Mouse (Mus musculus) stomach, postnatal 0 days (tissue): ENCODE measurements around the gene Msl3l2. TPM values are rescaled to one million over a fixed set of nuclear protein-coding genes. Genes with fewer than 3 reads are reported as not detected.
A peak's percentile ranks its signal among the peaks of the same experiment; 100 is the strongest.

Experiments
- ATAC-seq: fragments of 200-750 bp; cut with Nextera tagmentation; 2 replicates; pipeline ENCODE4 v1.8.0; 2017; ENCODE audit not compliant: low FRiP score, low TSS enrichment
- DNase-seq: peaks from one replicate; pipeline ENCODE4 v3.0.0-alpha.2; 2016; ENCODE audit warnings: low spot score
- H3K27ac ChIP-seq: fragments of 300-500 bp; sonication (generic); replicated peaks from 2 replicates; pipeline ENCODE4 v1.5.1; 2014; ENCODE audit warnings: mild to moderate bottlenecking, control low read depth
- H3K27me3 ChIP-seq: fragments of 300-500 bp; sonication (generic); 2 replicates; pipeline ENCODE4 v1.6.1; 2014; ENCODE audit warnings: low read length; ENCODE audit not compliant: control insufficient read depth, insufficient read depth
- H3K36me3 ChIP-seq: fragments of 300-500 bp; sonication (generic); 2 replicates; pipeline ENCODE4 v1.6.1; 2014; ENCODE audit warnings: low read length, mixed read lengths; ENCODE audit not compliant: control insufficient read depth, insufficient read depth
- H3K4me1 ChIP-seq: fragments of 300-500 bp; sonication (generic); replicated peaks from 2 replicates; pipeline ENCODE4 v1.6.1; 2014; ENCODE audit warnings: antibody characterized with exemption; ENCODE audit not compliant: control insufficient read depth, insufficient read depth
- H3K4me2 ChIP-seq: fragments of 300-500 bp; sonication (generic); replicated peaks from 2 replicates; pipeline ENCODE4 v1.6.1; 2014; ENCODE audit warnings: low read depth, mild to moderate bottlenecking, control low read depth, moderate library complexity
- H3K4me3 ChIP-seq: fragments of 300-500 bp; sonication (generic); 2 replicates; pipeline ENCODE4 v1.5.1; 2014; ENCODE audit warnings: low read depth, low read length, control low read depth
- H3K9ac ChIP-seq: fragments of 300-500 bp; sonication (generic); 2 replicates; pipeline ENCODE4 v1.6.1; 2014; ENCODE audit warnings: mild to moderate bottlenecking, low read length, control low read depth, mixed read lengths
- H3K9me3 ChIP-seq: fragments of 300-500 bp; sonication (generic); 2 replicates; pipeline ENCODE4 v1.6.1; 2016; ENCODE audit warnings: low read length; ENCODE audit not compliant: control insufficient read depth
- CTCF ChIP-seq: IDR thresholded peaks from 2 replicates; pipeline ENCODE4 v1.5.1; 2016; ENCODE audit warnings: antibody characterized with exemption, low read depth, mild to moderate bottlenecking, moderate library complexity
- EP300 ChIP-seq: optimal IDR thresholded peaks from 2 replicates; pipeline ENCODE3; 2016; ENCODE audit warnings: antibody characterized with exemption
- WGBS: fragments of 180-500 bp; shearing (Covaris S2); extraction: QIAGEN DNeasy Blood & Tissue Kit; methylation state at CpG from one replicate; pipeline ENCODE4 v1.1.7; 2014; 5-methylcytosine and 5-hydroxymethylcytosine counted together
- polyA plus RNA-seq: library from polyadenylated mRNA; unstranded; fragments of >200 nt; fragmentation: Nextera tagmentation; extraction: Ambion mirVana; gene quantifications from 2 replicates; pipeline ENCODE4 v1.2.1, GENCODE M21; 2015

The Msl3l2 gene
- polyA plus RNA-seq, 1 experiment from 2014 or later = 2.8 TPM

DNA sequence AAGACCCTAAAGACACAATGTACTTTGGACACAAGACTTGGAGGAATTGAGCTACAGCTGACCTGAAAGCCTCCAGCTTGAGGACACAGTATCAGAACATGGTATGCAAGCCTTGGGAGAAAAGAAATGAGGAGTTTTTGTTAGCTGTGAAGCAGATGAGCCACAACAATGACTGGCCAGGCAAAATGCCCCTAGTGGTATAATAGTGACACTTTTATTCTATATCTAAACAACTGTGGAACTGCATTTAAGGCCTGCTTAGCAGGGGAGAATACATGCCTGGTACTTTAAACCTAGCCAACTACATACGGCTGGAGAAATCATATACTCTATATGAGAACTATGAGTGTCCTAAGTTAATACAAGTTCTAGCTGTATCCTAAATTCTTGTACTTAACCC, 20.3 kb downstream of the Msl3l2 start:
- no peaks in the 10 kb centered on the region for H3K4me1 ChIP-seq
- WGBS = 89% methylated on average over 1 of the region's 1 CpGs

GRCm38 (mm10) chr10:56129642-56130041, 22.9 kb downstream of the Msl3l2 start:
- H3K9me3 ChIP-seq = no peaks in the 10 kb centered on the region
- DNase-seq = no peak
- H3K9ac ChIP-seq = no peak overlapping the region
- no peak overlapping the region for H3K4me2 ChIP-seq
- H3K36me3 ChIP-seq = no peaks in the 10 kb centered on the region
- H3K27ac ChIP-seq = no peak overlapping the region
- no peak overlapping the region for H3K4me3 ChIP-seq
- ATAC-seq = no peak
- H3K4me1 ChIP-seq = no peaks in the 10 kb centered on the region
- H3K27me3 ChIP-seq = no peaks in the 10 kb centered on the region
- 73% methylated on average over 2 of the region's 2 CpGs for WGBS
- TF ChIP-seq CTCF = no peak
- TF ChIP-seq EP300 = no peak

More for the DNA sequence above, 20.3 kb downstream of the Msl3l2 start:
- ATAC-seq (no peak), DNase-seq (no peak)
- peak; percentile 31 for TF ChIP-seq CTCF
- TF ChIP-seq EP300 = no peak
- H3K9ac ChIP-seq = no peak overlapping the region
- H3K4me3 ChIP-seq = no peak overlapping the region
- H3K27ac ChIP-seq = no peak overlapping the region
- H3K4me2 ChIP-seq = no peak overlapping the region
- no peaks in the 10 kb centered on the region for H3K27me3 ChIP-seq
- H3K36me3 ChIP-seq = no peaks in the 10 kb centered on the region
- H3K9me3 ChIP-seq = no peaks in the 10 kb centered on the region

DNA sequence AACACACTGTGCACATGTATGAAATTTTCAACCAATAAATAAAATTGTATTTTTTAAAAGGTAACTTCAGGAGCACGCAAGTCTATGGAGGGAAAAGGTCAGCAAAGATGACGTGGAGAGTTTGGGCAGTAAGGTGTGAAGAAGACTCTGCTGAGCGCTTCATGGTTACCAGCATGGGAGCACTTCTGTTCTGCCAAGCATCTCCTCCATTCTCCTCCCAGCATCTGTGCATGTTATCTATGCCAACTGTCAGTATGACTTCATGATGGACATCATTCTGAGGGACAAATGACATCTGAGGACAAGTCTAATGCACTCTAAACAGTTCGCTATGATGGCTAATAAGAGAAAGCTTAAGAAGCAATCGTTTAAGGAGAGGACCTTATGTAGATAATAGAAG, 30.5 kb downstream of the Msl3l2 start:
- H3K9ac ChIP-seq = no peak overlapping the region
- ATAC-seq (no peak), DNase-seq (no peak)
- H3K9me3 ChIP-seq = no peaks in the 10 kb centered on the region
- no peaks in the 10 kb centered on the region for H3K4me1 ChIP-seq
- H3K4me2 ChIP-seq = no peak overlapping the region
- 94% methylated on average over 5 of the region's 5 CpGs for WGBS
- TF ChIP-seq EP300 (no peak), CTCF (no peak)
- H3K36me3 ChIP-seq = no peaks in the 10 kb centered on the region
- H3K4me3 ChIP-seq = no peak overlapping the region
- no peak overlapping the region for H3K27ac ChIP-seq
- H3K27me3 ChIP-seq = no peaks in the 10 kb centered on the region

DNA sequence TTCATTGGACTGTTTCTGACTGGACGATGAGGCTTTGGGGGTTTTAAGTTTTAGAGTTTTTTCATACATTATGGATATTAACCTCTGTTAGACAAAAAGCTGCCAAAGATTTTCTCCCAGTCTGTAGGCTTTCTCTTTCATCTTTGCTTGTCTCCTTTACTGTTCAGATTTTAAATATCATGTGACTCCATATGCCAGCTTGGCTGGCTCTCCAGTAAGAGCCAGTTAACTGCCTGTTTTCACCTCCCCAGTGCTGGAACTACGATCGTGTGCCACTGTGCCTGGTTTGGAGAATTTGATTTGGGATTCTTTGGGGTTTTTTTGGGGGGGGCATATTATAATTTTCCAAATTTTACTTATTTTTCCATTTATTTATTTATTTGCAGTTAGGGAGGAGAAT, 42.2 kb downstream of the Msl3l2 start:
- Histone ChIP-seq H3K4me1 (no peaks in the 10 kb centered on the region), H3K9ac (no peak overlapping the region), H3K27me3 (no peaks in the 10 kb centered on the region), H3K4me3 (no peak overlapping the region), H3K27ac (no peak overlapping the region), H3K9me3 (no peaks in the 10 kb centered on the region), H3K4me2 (no peak overlapping the region), H3K36me3 (no peaks in the 10 kb centered on the region)
- 96% methylated on average over 3 of the region's 3 CpGs for WGBS
- ATAC-seq (no peak), DNase-seq (no peak)
- TF ChIP-seq CTCF = no peak

GRCm38 (mm10) chr10:56156956-56157355, 50.2 kb downstream of the Msl3l2 start:
- Histone ChIP-seq H3K4me1 (no peaks in the 10 kb centered on the region), H3K27ac (no peak overlapping the region), H3K9me3 (no peaks in the 10 kb centered on the region), H3K9ac (no peak overlapping the region), H3K36me3 (no peaks in the 10 kb centered on the region), H3K27me3 (no peaks in the 10 kb centered on the region), H3K4me3 (no peak overlapping the region), H3K4me2 (no peak overlapping the region)
- WGBS = 94% methylated on average over 3 of the region's 3 CpGs
- no peak for DNase-seq
- TF ChIP-seq CTCF (no peak), EP300 (no peak)
- ATAC-seq = no peak

DNA sequence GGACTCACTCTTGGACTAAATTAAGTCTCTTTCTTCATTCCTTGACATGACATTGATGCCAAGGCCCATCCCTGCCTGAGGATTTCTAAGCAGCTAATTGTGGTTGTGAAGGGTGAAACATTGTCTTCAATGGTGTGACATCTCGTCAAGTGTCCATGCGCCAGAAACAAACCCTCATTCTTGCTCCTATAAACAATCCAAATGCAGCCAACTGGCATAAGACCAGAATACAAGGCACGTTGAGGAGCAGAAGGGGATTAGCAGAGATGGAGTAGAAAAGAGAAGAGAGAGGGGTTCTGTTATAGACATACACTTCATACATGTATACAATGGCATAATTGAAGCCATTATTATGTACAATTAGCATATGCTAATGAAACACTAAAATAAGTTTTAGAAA, 51.5 kb downstream of the Msl3l2 start:
- no peak for ATAC-seq
- Histone ChIP-seq H3K9ac (no peak overlapping the region), H3K4me2 (no peak overlapping the region), H3K9me3 (no peaks in the 10 kb centered on the region), H3K4me3 (no peak overlapping the region), H3K27me3 (no peaks in the 10 kb centered on the region), H3K36me3 (no peaks in the 10 kb centered on the region), H3K27ac (no peak overlapping the region), H3K4me1 (no peaks in the 10 kb centered on the region)
- WGBS = 65% methylated on average over 3 of the region's 3 CpGs
- no peak for DNase-seq
- TF ChIP-seq CTCF (no peak), EP300 (no peak)
